Mouse (Mus musculus): ENCODE results near the gene Ntsr2. TPM values are rescaled to one million over a fixed set of nuclear protein-coding genes. Genes with fewer than 3 reads are reported as not detected.

Ntsr2 gene
- polyA plus RNA-seq, 1 experiment from 2014 or later = not detected

Other genes with a start within 250 kb of the Ntsr2 start
- gene Lpin1, start 42.4 kb upstream of the Ntsr2 start, polyA plus RNA-seq (2015; fragmentation: Nextera tagmentation; extraction: Ambion mirVana) = 5.2 and 6.4 TPM in 2 replicates
- 2.6 and 2.8 TPM in 2 replicates for gene Greb1, start 147.5 kb downstream of the Ntsr2 start, polyA plus RNA-seq (2015; fragmentation: Nextera tagmentation; extraction: Ambion mirVana)
- gene E2f6, start 157.6 kb downstream of the Ntsr2 start, polyA plus RNA-seq (2015; fragmentation: Nextera tagmentation; extraction: Ambion mirVana) = 58.3 and 59.8 TPM in 2 replicates
- 14.7 and 14.9 TPM in 2 replicates for gene Rock2, start 241.5 kb downstream of the Ntsr2 start, polyA plus RNA-seq (2015; fragmentation: Nextera tagmentation; extraction: Ambion mirVana)

Data from limb, embryonic 13.5 days (tissue).